Mouse (Mus musculus) forebrain, postnatal 0 days (tissue): ENCODE data around the gene Gm11084. TPM values are rescaled to one million over a fixed set of nuclear protein-coding genes. Genes with fewer than 3 reads are reported as not detected.

ENCODE experiments used
- ATAC-seq: fragments of 200-750 bp; cut with Nextera tagmentation; 2 replicates; pipeline ENCODE4 v1.8.0; 2017; ENCODE audit warnings: mild to moderate bottlenecking, moderate library complexity
- DNase-seq: peaks from one replicate; pipeline ENCODE4 v3.0.0-alpha.2; 2015
- H3K27ac ChIP-seq: fragments of 300-500 bp; sonication (generic); 2 replicates; pipeline ENCODE4 v1.5.1; 2014; ENCODE audit warnings: low read depth, mild to moderate bottlenecking, antibody characterized with exemption, low read length, moderate library complexity, mixed read lengths
- H3K27me3 ChIP-seq: fragments of 300-500 bp; sonication (generic); 2 replicates; pipeline ENCODE4 v1.6.1; 2014; ENCODE audit warnings: mild to moderate bottlenecking, low read length, mixed read lengths; ENCODE audit not compliant: insufficient read depth
- H3K36me3 ChIP-seq: fragments of 300-500 bp; sonication (generic); 2 replicates; pipeline ENCODE4 v1.6.1; 2014; ENCODE audit warnings: mild to moderate bottlenecking, moderate library complexity; ENCODE audit not compliant: insufficient read depth
- H3K4me1 ChIP-seq: fragments of 300-500 bp; sonication (generic); 2 replicates; pipeline ENCODE4 v1.6.1; 2014; ENCODE audit warnings: antibody characterized with exemption; ENCODE audit not compliant: insufficient read depth
- H3K4me2 ChIP-seq: fragments of 300-500 bp; sonication (generic); 2 replicates; pipeline ENCODE4 v1.6.1; 2014; ENCODE audit warnings: low read depth, mild to moderate bottlenecking, moderate library complexity
- H3K4me3 ChIP-seq: fragments of 300-500 bp; sonication (generic); 2 replicates; pipeline ENCODE4 v1.5.1; 2014; ENCODE audit warnings: low read depth, low read length, mixed read lengths
- H3K9ac ChIP-seq: fragments of 300-500 bp; sonication (generic); 2 replicates; pipeline ENCODE4 v1.6.1; 2014; ENCODE audit warnings: mild to moderate bottlenecking
- H3K9me3 ChIP-seq: fragments of 300-500 bp; sonication (generic); 2 replicates; pipeline ENCODE4 v1.6.1; 2016; ENCODE audit warnings: low read length
- CTCF ChIP-seq: sonication (generic); IDR thresholded peaks from 2 replicates; pipeline ENCODE4 v1.5.1; 2016; ENCODE audit warnings: antibody characterized with exemption, control low read depth, low read depth
- WGBS: fragments of 180-500 bp; shearing (Covaris S2); extraction: QIAGEN DNeasy Blood & Tissue Kit; methylation state at CpG from one replicate; pipeline ENCODE4 v1.1.7; 2014; 5-methylcytosine and 5-hydroxymethylcytosine counted together
- polyA plus RNA-seq: library from polyadenylated mRNA; unstranded; fragments of >200 nt; fragmentation: Nextera tagmentation; extraction: Ambion mirVana; gene quantifications from 2 replicates; pipeline ENCODE4 v1.2.1, GENCODE M21; 2015
- total RNA-seq: library from RNA; depleted of rRNA; stranded (reverse); fragments of >200 nt; gene quantifications from 2 replicates; pipeline ENCODE4 v1.2.3, GENCODE M21; 2014

The Gm11084 gene
- total and polyA plus RNA-seq, 2 experiments from 2014 or later, result not detected

DNA sequence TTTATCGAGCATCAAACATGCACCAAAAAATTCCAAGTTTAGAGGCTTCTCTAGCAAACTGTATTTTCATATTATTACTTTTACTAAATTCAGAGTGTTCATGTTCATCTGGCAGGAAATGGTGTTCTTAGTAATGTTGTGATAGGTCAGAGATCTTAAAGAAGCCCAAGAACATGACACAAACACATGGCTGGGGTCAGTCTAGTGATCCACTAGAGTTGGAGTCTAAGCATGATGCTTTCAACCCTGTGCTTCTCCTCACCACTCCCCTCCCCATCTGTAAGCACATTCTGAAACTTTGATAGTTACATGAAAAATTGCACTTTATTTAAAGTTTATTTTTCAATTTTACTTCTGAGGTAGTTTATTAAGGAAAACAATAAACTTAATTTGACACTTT lies 9.2 kb downstream of the Gm11084 start:
- no peak overlapping the region for H3K27ac ChIP-seq
- H3K9me3 ChIP-seq, result no peaks in the 10 kb centered on the region
- no peak overlapping the region for H3K9ac ChIP-seq
- no peak for ATAC-seq
- DNase-seq, result no peak
- H3K36me3 ChIP-seq, result no peaks in the 10 kb centered on the region; the same call in 1 of the 2 replicates
- no peak for TF ChIP-seq CTCF
- peaks cover 12% of the 10 kb centered on the region; the same call in 1 of the 2 replicates for H3K4me1 ChIP-seq
- H3K4me3 ChIP-seq, result no peak overlapping the region; the same call in 1 of the 2 replicates
- H3K27me3 ChIP-seq, result no peaks in the 10 kb centered on the region
- WGBS, result 70% methylated on average over 1 of the region's 1 CpGs
- H3K4me2 ChIP-seq, result peak overlapping the region; percentile 26; the same call in 1 of the 2 replicates

GRCm38 (mm10) chr2:72976036-72976435 lies 10.5 kb downstream of the Gm11084 start:
- H3K4me2 ChIP-seq, result no peak overlapping the region
- H3K36me3 ChIP-seq, result peaks cover 2% of the 10 kb centered on the region
- DNase-seq, result no peak
- TF ChIP-seq CTCF, result no peak
- H3K4me3 ChIP-seq, result no peak overlapping the region
- H3K4me1 ChIP-seq, result peaks cover 6% of the 10 kb centered on the region; the same call in 1 of the 2 replicates
- H3K27me3 ChIP-seq, result no peaks in the 10 kb centered on the region
- H3K27ac ChIP-seq, result no peak overlapping the region
- no peaks in the 10 kb centered on the region for H3K9me3 ChIP-seq
- H3K9ac ChIP-seq, result no peak overlapping the region
- ATAC-seq, result no peak

DNA sequence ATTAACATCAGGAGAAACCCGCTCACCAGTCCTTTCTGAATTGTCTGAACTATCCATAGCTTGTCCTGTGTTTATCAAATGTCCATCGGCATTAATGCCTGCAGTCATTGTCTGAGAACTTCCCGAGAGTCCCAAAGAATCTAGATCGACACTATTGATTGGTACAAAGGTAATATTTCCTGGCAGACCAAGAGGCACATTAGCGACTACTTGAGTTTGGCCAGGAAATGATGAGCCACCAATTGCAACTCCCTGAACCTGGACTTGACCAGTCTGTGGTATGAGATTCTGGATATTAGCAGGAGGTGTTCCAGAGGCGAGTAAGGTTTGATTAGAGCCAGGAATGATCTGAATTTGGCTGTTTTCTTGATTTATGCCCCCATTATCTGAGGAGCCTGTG lies 15.7 kb downstream of the Gm11084 start:
- H3K4me3 ChIP-seq, result no peak overlapping the region

GRCm38 (mm10) chr2:72970302-72970701 lies 16.2 kb downstream of the Gm11084 start:
- peak; percentile 21; the same call in 1 of the 2 replicates for TF ChIP-seq CTCF
- Histone ChIP-seq H3K27ac (no peak overlapping the region), H3K4me3 (no peak overlapping the region), H3K4me1 (no peaks in the 10 kb centered on the region), H3K9ac (no peak overlapping the region), H3K27me3 (no peaks in the 10 kb centered on the region), H3K9me3 (no peaks in the 10 kb centered on the region), H3K4me2 (no peak overlapping the region), H3K36me3 (peaks cover 16% of the 10 kb centered on the region; the same call in 1 of the 2 replicates)
- ATAC-seq (no peak), DNase-seq (no peak)
- 91% methylated on average over 4 of the region's 4 CpGs for WGBS

More for the DNA sequence above, 15.7 kb downstream of the Gm11084 start:
- no peak overlapping the region for H3K4me2 ChIP-seq
- 93% methylated on average over 6 of the region's 6 CpGs for WGBS
- DNase-seq, result no peak
- no peak for ATAC-seq
- 0 out of 2 replicates have a peak, but pooled peaks cover 3% of the 10 kb centered on the region for H3K4me1 ChIP-seq
- no peak overlapping the region for H3K9ac ChIP-seq
- H3K27ac ChIP-seq, result no peak overlapping the region
- H3K9me3 ChIP-seq, result no peaks in the 10 kb centered on the region
- TF ChIP-seq CTCF, result no peak
- H3K36me3 ChIP-seq, result peaks cover 16% of the 10 kb centered on the region
- no peaks in the 10 kb centered on the region for H3K27me3 ChIP-seq

- no peaks in the 10 kb centered on the region for H3K27me3 ChIP-seq
- H3K4me1 ChIP-seq, result no peaks in the 10 kb centered on the region
- H3K9ac ChIP-seq, result no peak overlapping the region
- no peaks in the 10 kb centered on the region for H3K9me3 ChIP-seq
- TF ChIP-seq CTCF, result no peak
- DNase-seq, result no peak
- H3K4me3 ChIP-seq, result no peak overlapping the region
- no peak for ATAC-seq
- no peak overlapping the region for H3K4me2 ChIP-seq
- H3K27ac ChIP-seq, result no peak overlapping the region
- H3K36me3 ChIP-seq, result peaks cover 16% of the 10 kb centered on the region; the same call in 1 of the 2 replicates
- WGBS, result 97% methylated on average over 1 of the region's 1 CpGs
Observed at GRCm38 (mm10) chr2:72968536-72968935, 18.0 kb downstream of the Gm11084 start.

GRCm38 (mm10) chr2:72965450-72965849 lies 21.1 kb downstream of the Gm11084 start:
- Histone ChIP-seq H3K9me3 (no peaks in the 10 kb centered on the region), H3K9ac (no peak overlapping the region), H3K27ac (no peak overlapping the region), H3K4me2 (no peak overlapping the region), H3K4me3 (no peak overlapping the region), H3K4me1 (no peaks in the 10 kb centered on the region), H3K27me3 (no peaks in the 10 kb centered on the region), H3K36me3 (peaks cover 8% of the 10 kb centered on the region; the same call in 1 of the 2 replicates)
- TF ChIP-seq CTCF, result no peak
- ATAC-seq, result no peak
- WGBS, result 85% methylated on average over 2 of the region's 2 CpGs
- no peak for DNase-seq

GRCm38 (mm10) chr2:72956415-72956814 lies 30.1 kb downstream of the Gm11084 start:
- Histone ChIP-seq H3K4me1 (no peaks in the 10 kb centered on the region), H3K27ac (no peak overlapping the region), H3K4me2 (no peak overlapping the region), H3K36me3 (no peaks in the 10 kb centered on the region; the same call in 1 of the 2 replicates), H3K9me3 (no peaks in the 10 kb centered on the region), H3K27me3 (no peaks in the 10 kb centered on the region), H3K4me3 (no peak overlapping the region), H3K9ac (no peak overlapping the region)
- TF ChIP-seq CTCF, result no peak
- 92% methylated on average over 3 of the region's 3 CpGs for WGBS
- ATAC-seq (no peak), DNase-seq (no peak)
